Mouse (Mus musculus): ENCODE results near the gene Slc25a28. TPM values are rescaled to one million over a fixed set of nuclear protein-coding genes. Genes with fewer than 3 reads are reported as not detected.

Slc25a28 gene
- polyA plus RNA-seq, 1 experiment from 2014 or later, result 21.4 TPM

GRCm38 (mm10) chr19:43617761-43618349 is 56.8 kb downstream of the Slc25a28 start:
- DNase-seq (ENCODE audit: low spot score), result peak; percentile 59
- peak overlapping the region; percentile 71 for H3K4me2 ChIP-seq (ENCODE audit: low read length)
- peaks cover 17% of the 10 kb centered on the region; the same call in 1 of the 2 replicates for H3K4me1 ChIP-seq (replicated peaks; ENCODE audit: control insufficient read depth, insufficient read depth, low read length)
- H3K36me3 ChIP-seq (ENCODE audit: control insufficient read depth, insufficient read depth, low read length), result peaks cover 14% of the 10 kb centered on the region; the same call in 1 of the 2 replicates
- ATAC-seq (replicated peaks; ENCODE audit: low FRiP score, low TSS enrichment, low read depth), result no peak
- no peak overlapping the region for H3K4me3 ChIP-seq (ENCODE audit: low read depth, low read length)
- WGBS, result 62% methylated on average over 10 of the region's 10 CpGs
- no peak overlapping the region for H3K27ac ChIP-seq (ENCODE audit: low read depth)
- H3K9ac ChIP-seq (ENCODE audit: low read length), result no peak overlapping the region
- no peaks in the 10 kb centered on the region for H3K9me3 ChIP-seq (ENCODE audit: control insufficient read depth, low read length)
- peaks cover 58% of the 10 kb centered on the region for H3K27me3 ChIP-seq (replicated peaks; ENCODE audit: control insufficient read depth, insufficient read depth, low read length)

- WGBS, result under 1% methylated on average over 12 of the region's 12 CpGs
- Histone ChIP-seq H3K27me3 (replicated peaks; ENCODE audit: control insufficient read depth, insufficient read depth, low read length) (peaks cover 62% of the 10 kb centered on the region), H3K4me3 (ENCODE audit: low read depth, low read length) (peak overlapping the region; percentile 67), H3K36me3 (ENCODE audit: control insufficient read depth, insufficient read depth, low read length) (peaks cover 14% of the 10 kb centered on the region; the same call in 1 of the 2 replicates), H3K4me2 (ENCODE audit: low read length) (peak overlapping the region; percentile 71), H3K9ac (ENCODE audit: low read length) (peak overlapping the region; percentile 83), H3K27ac (ENCODE audit: low read depth) (peak overlapping the region; percentile 74), H3K9me3 (ENCODE audit: control insufficient read depth, low read length) (no peaks in the 10 kb centered on the region), H3K4me1 (replicated peaks; ENCODE audit: control insufficient read depth, insufficient read depth, low read length) (peaks cover 17% of the 10 kb centered on the region; the same call in 1 of the 2 replicates)
- DNase-seq (ENCODE audit: low spot score) (no peak), ATAC-seq (replicated peaks; ENCODE audit: low FRiP score, low TSS enrichment, low read depth) (no peak)
These were observed 57.8 kb downstream of the Slc25a28 start for GRCm38 (mm10) chr19:43616889-43617288.

- H3K9me3 ChIP-seq (ENCODE audit: control insufficient read depth, low read length), result no peaks in the 10 kb centered on the region
- peak overlapping the region; percentile 74 for H3K27ac ChIP-seq (ENCODE audit: low read depth)
- ATAC-seq (replicated peaks; ENCODE audit: low FRiP score, low TSS enrichment, low read depth), result no peak
- WGBS, result under 1% methylated on average over 35 of the region's 35 CpGs
- H3K4me3 ChIP-seq (ENCODE audit: low read depth, low read length), result peak overlapping the region; percentile 67
- H3K27me3 ChIP-seq (replicated peaks; ENCODE audit: control insufficient read depth, insufficient read depth, low read length), result peaks cover 62% of the 10 kb centered on the region
- peaks cover 17% of the 10 kb centered on the region; the same call in 1 of the 2 replicates for H3K4me1 ChIP-seq (replicated peaks; ENCODE audit: control insufficient read depth, insufficient read depth, low read length)
- peak overlapping the region; percentile 71 for H3K4me2 ChIP-seq (ENCODE audit: low read length)
- H3K36me3 ChIP-seq (ENCODE audit: control insufficient read depth, insufficient read depth, low read length), result peaks cover 14% of the 10 kb centered on the region; the same call in 1 of the 2 replicates
- DNase-seq (ENCODE audit: low spot score), result peak; percentile 78
- peak overlapping the region; percentile 83 for H3K9ac ChIP-seq (ENCODE audit: low read length)
These were observed 58.2 kb downstream of the Slc25a28 start for GRCm38 (mm10) chr19:43616415-43616861.

GRCm38 (mm10) chr19:43615571-43616414 is 58.9 kb downstream of the Slc25a28 start:
- ATAC-seq (replicated peaks; ENCODE audit: low FRiP score, low TSS enrichment, low read depth), result no peak

GRCm38 (mm10) chr19:43615074-43615445 is 59.6 kb downstream of the Slc25a28 start:
- under 1% methylated on average over 20 of the region's 20 CpGs for WGBS
- peak overlapping the region; percentile 83 for H3K9ac ChIP-seq (ENCODE audit: low read length)
- peak; percentile 87 for DNase-seq (ENCODE audit: low spot score)

More at GRCm38 (mm10) chr19:43615571-43616414, 58.9 kb downstream of the Slc25a28 start:
- Histone ChIP-seq H3K9me3 (ENCODE audit: control insufficient read depth, low read length) (no peaks in the 10 kb centered on the region), H3K9ac (ENCODE audit: low read length) (peak overlapping the region; percentile 83), H3K27ac (ENCODE audit: low read depth) (peak overlapping the region; percentile 74), H3K4me3 (ENCODE audit: low read depth, low read length) (peak overlapping the region; percentile 67), H3K36me3 (ENCODE audit: control insufficient read depth, insufficient read depth, low read length) (peaks cover 14% of the 10 kb centered on the region; the same call in 1 of the 2 replicates), H3K27me3 (replicated peaks; ENCODE audit: control insufficient read depth, insufficient read depth, low read length) (peaks cover 62% of the 10 kb centered on the region), H3K4me2 (ENCODE audit: low read length) (peak overlapping the region; percentile 71), H3K4me1 (replicated peaks; ENCODE audit: control insufficient read depth, insufficient read depth, low read length) (peaks cover 21% of the 10 kb centered on the region)
- peak; percentile 85 for DNase-seq (ENCODE audit: low spot score)
- under 1% methylated on average over 34 of the region's 34 CpGs for WGBS

GRCm38 (mm10) chr19:43614341-43615073 is 60.2 kb downstream of the Slc25a28 start:
- H3K36me3 ChIP-seq (ENCODE audit: control insufficient read depth, insufficient read depth, low read length), result peaks cover 14% of the 10 kb centered on the region; the same call in 1 of the 2 replicates
- peak overlapping the region; percentile 83 for H3K9ac ChIP-seq (ENCODE audit: low read length)
- WGBS, result under 1% methylated on average over 90 of the region's 92 CpGs
- H3K4me1 ChIP-seq (replicated peaks; ENCODE audit: control insufficient read depth, insufficient read depth, low read length), result peaks cover 21% of the 10 kb centered on the region
- H3K4me2 ChIP-seq (ENCODE audit: low read length), result peak overlapping the region; percentile 71
- DNase-seq (ENCODE audit: low spot score) (peak; percentile 83), ATAC-seq (replicated peaks; ENCODE audit: low FRiP score, low TSS enrichment, low read depth) (no peak)
- peak overlapping the region; percentile 74 for H3K27ac ChIP-seq (ENCODE audit: low read depth)
- H3K4me3 ChIP-seq (ENCODE audit: low read depth, low read length), result peak overlapping the region; percentile 67
- no peaks in the 10 kb centered on the region for H3K9me3 ChIP-seq (ENCODE audit: control insufficient read depth, low read length)
- peaks cover 54% of the 10 kb centered on the region for H3K27me3 ChIP-seq (replicated peaks; ENCODE audit: control insufficient read depth, insufficient read depth, low read length)

More at GRCm38 (mm10) chr19:43615074-43615445, 59.6 kb downstream of the Slc25a28 start:
- Histone ChIP-seq H3K36me3 (ENCODE audit: control insufficient read depth, insufficient read depth, low read length) (peaks cover 14% of the 10 kb centered on the region; the same call in 1 of the 2 replicates), H3K27ac (ENCODE audit: low read depth) (peak overlapping the region; percentile 74), H3K4me1 (replicated peaks; ENCODE audit: control insufficient read depth, insufficient read depth, low read length) (peaks cover 21% of the 10 kb centered on the region), H3K27me3 (replicated peaks; ENCODE audit: control insufficient read depth, insufficient read depth, low read length) (peaks cover 55% of the 10 kb centered on the region), H3K4me3 (ENCODE audit: low read depth, low read length) (peak overlapping the region; percentile 67), H3K9me3 (ENCODE audit: control insufficient read depth, low read length) (no peaks in the 10 kb centered on the region), H3K4me2 (ENCODE audit: low read length) (peak overlapping the region; percentile 71)
- no peak for ATAC-seq (replicated peaks; ENCODE audit: low FRiP score, low TSS enrichment, low read depth)

Data from intestine, embryonic 14.5 days (tissue).